Comparison of ENCODE assay signal across 8 mouse cellular contexts in the genomic region with DNA sequence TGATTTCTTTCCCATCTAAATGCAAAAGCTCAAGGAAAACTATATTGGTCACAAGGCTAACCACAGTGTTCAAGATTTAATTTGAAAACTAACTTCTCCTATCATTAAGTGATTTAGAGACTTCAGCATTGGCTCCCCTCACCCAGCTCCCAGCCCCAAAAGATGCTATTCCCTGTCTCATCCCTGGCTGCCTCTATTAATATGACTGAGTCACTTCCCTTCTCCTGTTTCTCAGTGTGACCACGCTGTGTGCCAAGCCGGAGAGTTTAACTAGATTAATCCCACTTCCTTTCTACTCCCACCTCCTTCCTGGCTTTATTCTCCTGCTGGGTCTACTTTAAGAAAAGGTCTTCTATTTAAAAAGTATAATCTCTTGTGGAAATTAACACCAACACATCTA.
DNase-seq lines count a peak whose midpoint lies in the region.

No protein-coding gene starts in this region.

- DNase-seq in gastrocnemius, adult 18-20 months (ENCODE audit: low spot score), result peak; percentile 72
- no peak for DNase-seq in gastrocnemius, postnatal 10 days
- peak; percentile 25 to 54 for DNase-seq in right cerebral cortex, adult 2 months (ENCODE audit: low spot score in 2 of 2)
- no peak for DNase-seq in right cerebral cortex, postnatal 25 days
- DNase-seq in heart, postnatal 4 days, result peak; percentile 44
- DNase-seq in telencephalon, adult 2 months (ENCODE audit: low read depth, low spot score), result peak; percentile 48
- DNase-seq in cerebellum, adult 18-20 months, result no peak
- DNase-seq in spleen, postnatal 10 days (ENCODE audit: low spot score in 2 of 2), result no peak

Comparison
In these comparisons a context has a peak if more than half of its experiments do, and no peak if none do; other contexts are left out.
1. DNase-seq: peak in gastrocnemius, adult 18-20 months (single experiment), right cerebral cortex, adult 2 months (2 of 2), heart, postnatal 4 days (single experiment) and telencephalon, adult 2 months (single experiment); none in gastrocnemius, postnatal 10 days (single experiment), right cerebral cortex, postnatal 25 days (single experiment), cerebellum, adult 18-20 months (0 of 2) and spleen, postnatal 10 days (0 of 2).